Mouse (Mus musculus): ENCODE results near the gene Knl1.

DNA sequence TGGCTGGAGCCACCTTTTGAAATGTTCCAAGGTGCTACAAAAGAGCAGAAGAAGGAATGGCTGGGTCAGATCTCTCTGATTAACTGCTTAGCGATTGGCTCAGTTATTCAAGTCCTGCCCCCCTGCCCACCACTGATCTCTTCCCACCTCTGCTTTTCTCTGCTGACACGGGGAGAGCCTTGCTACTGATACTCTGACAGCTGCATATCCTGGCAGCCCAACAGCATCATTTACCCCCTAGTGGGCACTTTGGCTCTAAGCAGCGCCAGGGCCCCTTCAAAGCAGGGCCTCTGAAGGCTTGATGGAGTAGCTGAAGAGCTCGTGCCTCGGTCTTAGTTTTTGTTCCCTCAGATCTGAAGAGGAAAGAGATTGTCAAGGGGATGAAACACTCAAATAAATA is 27.8 kb upstream of the Knl1 start:
- TF ChIP-seq CTCF (IDR thresholded peaks at IDR 0.05), result peak; percentile 59
- TF ChIP-seq EP300 (IDR thresholded peaks at IDR 0.05), result no peak
